ENCODE assay signal across 8 mouse cellular contexts in genomic region chr7:89632342-89633251, GRCm38 (mm10). TPM values are rescaled to one million over a fixed set of nuclear protein-coding genes. Genes with fewer than 3 reads are reported as not detected.
A peak's percentile ranks its signal among the peaks of the same experiment; 100 is the strongest.
DNase-seq lines count a peak whose midpoint lies in the region; ATAC-seq and TF ChIP-seq lines count a peak whose summit lies in the region.

Me3 (plus strand) TSS chr7:89632392.

- H3K27me3 ChIP-seq in heart, embryonic 11.5 days (ENCODE audit: control insufficient read depth, insufficient read depth, low read length): no peaks in the 10 kb centered on the region
- peaks cover 3% of the 10 kb centered on the region; the same call in 1 of the 2 replicates for H3K27me3 ChIP-seq in kidney, embryonic 15.5 days
- H3K27me3 ChIP-seq in limb, embryonic 14.5 days (ENCODE audit: control insufficient read depth, insufficient read depth, low read length): 0 out of 2 replicates have a peak, but pooled peaks cover 5% of the 10 kb centered on the region
- no peaks in the 10 kb centered on the region; the same call in 1 of the 2 replicates for H3K27me3 ChIP-seq in midbrain, embryonic 16.5 days (ENCODE audit: control insufficient read depth, insufficient read depth, low read depth, low read length)

- no peaks in the 10 kb centered on the region for H3K4me1 ChIP-seq in bone marrow, adult 2 months (ENCODE audit: control insufficient read depth, insufficient read depth, low read length)
- no peaks in the 10 kb centered on the region for H3K4me1 ChIP-seq in heart, embryonic 11.5 days (ENCODE audit: control insufficient read depth, insufficient read depth, low read length)
- peaks cover 11% of the 10 kb centered on the region for H3K4me1 ChIP-seq in kidney, embryonic 15.5 days
- peaks cover 10% of the 10 kb centered on the region for H3K4me1 ChIP-seq in limb, embryonic 14.5 days (ENCODE audit: control insufficient read depth, insufficient read depth, low read length)
- H3K4me1 ChIP-seq in midbrain, embryonic 16.5 days (ENCODE audit: control insufficient read depth, insufficient read depth, low read length): peaks cover 4% of the 10 kb centered on the region; the same call in 1 of the 2 replicates

- ATAC-seq in heart, embryonic 11.5 days (replicated peaks; ENCODE audit: insufficient number of reproducible peaks, low FRiP score, low TSS enrichment): peak; percentile 67
- ATAC-seq in kidney, embryonic 15.5 days (replicated peaks; ENCODE audit: low FRiP score): peak; percentile 86
- peak; percentile 50 for ATAC-seq in limb, embryonic 14.5 days (ENCODE audit: low FRiP score, low read depth)
- ATAC-seq in midbrain, embryonic 16.5 days: peak; percentile 88

- no peak within 1 kb of the TSS for H3K27ac ChIP-seq in bone marrow, adult 2 months (ENCODE audit: control insufficient read depth, insufficient read depth, low read depth, low read length, poor library complexity)
- no peak within 1 kb of the TSS for H3K27ac ChIP-seq in heart, embryonic 11.5 days (ENCODE audit: low read depth, low read length)
- peak within 1 kb of the TSS; percentile 52 for H3K27ac ChIP-seq in kidney, embryonic 15.5 days
- H3K27ac ChIP-seq in limb, embryonic 14.5 days (replicated peaks; ENCODE audit: low read depth, low read length): no peak within 1 kb of the TSS
- peak within 1 kb of the TSS; percentile 58 for H3K27ac ChIP-seq in midbrain, embryonic 16.5 days (ENCODE audit: low read length)

- peak within 1 kb of the TSS; percentile 98 for H3K4me2 ChIP-seq in heart, embryonic 11.5 days
- peak within 1 kb of the TSS; percentile 91 for H3K4me2 ChIP-seq in kidney, embryonic 15.5 days
- peak within 1 kb of the TSS; percentile 100 for H3K4me2 ChIP-seq in limb, embryonic 14.5 days (replicated peaks; ENCODE audit: low read depth, low read length, severe bottlenecking)
- peak within 1 kb of the TSS; percentile 97 for H3K4me2 ChIP-seq in midbrain, embryonic 16.5 days (ENCODE audit: low read length)

- 0 out of 2 replicates have a peak, but pooled peaks have one; percentile 7 for TF ChIP-seq POLR2A in bone marrow, adult 2 months (IDR thresholded peaks at IDR 0.05; ENCODE audit: borderline replicate concordance, control insufficient read depth, low read depth, low read length)
- TF ChIP-seq POLR2A in limb, embryonic 14.5 days (IDR thresholded peaks at IDR 0.05; ENCODE audit: borderline replicate concordance, extremely low read depth, insufficient read depth, insufficient read length): no peak

- H3K4me3 ChIP-seq in bone marrow, adult 2 months (replicated peaks; ENCODE audit: control insufficient read depth, low read depth, low read length): peak within 1 kb of the TSS; percentile 18
- peak within 1 kb of the TSS; percentile 68 for H3K4me3 ChIP-seq in heart, embryonic 11.5 days (ENCODE audit: low read depth, low read length)
- peak within 1 kb of the TSS; percentile 55 for H3K4me3 ChIP-seq in kidney, embryonic 15.5 days (replicated peaks)
- peak within 1 kb of the TSS; percentile 57 for H3K4me3 ChIP-seq in limb, embryonic 14.5 days (replicated peaks; ENCODE audit: low read length)
- peak within 1 kb of the TSS; percentile 75 for H3K4me3 ChIP-seq in midbrain, embryonic 16.5 days (ENCODE audit: low read depth, low read length)

- peak within 1 kb of the TSS; percentile 80 for H3K9ac ChIP-seq in heart, embryonic 11.5 days (ENCODE audit: low read depth, low read length)
- H3K9ac ChIP-seq in kidney, embryonic 15.5 days: peak within 1 kb of the TSS; percentile 51
- H3K9ac ChIP-seq in limb, embryonic 14.5 days (ENCODE audit: low read depth, low read length, severe bottlenecking): peak within 1 kb of the TSS; percentile 70
- H3K9ac ChIP-seq in midbrain, embryonic 16.5 days (ENCODE audit: low read depth, low read length): peak within 1 kb of the TSS; percentile 91

- H3K36me3 ChIP-seq in heart, embryonic 11.5 days (ENCODE audit: control insufficient read depth, insufficient read depth, low read length): no peaks in the 10 kb centered on the region
- H3K36me3 ChIP-seq in kidney, embryonic 15.5 days: no peaks in the 10 kb centered on the region
- no peaks in the 10 kb centered on the region for H3K36me3 ChIP-seq in limb, embryonic 14.5 days (ENCODE audit: control insufficient read depth, insufficient read depth, low read length)
- H3K36me3 ChIP-seq in midbrain, embryonic 16.5 days (ENCODE audit: control insufficient read depth, insufficient read depth, low read length): no peaks in the 10 kb centered on the region

- WGBS in bone marrow, adult 2 months: 7% methylated on average over 49 of the region's 49 CpGs
- WGBS in heart, embryonic 11.5 days (ENCODE audit: insufficient replicate concordance): 6% methylated on average over 49 of the region's 49 CpGs
- WGBS in kidney, embryonic 15.5 days: 4% methylated on average over 49 of the region's 49 CpGs
- WGBS in limb, embryonic 14.5 days: 5% methylated on average over 47 of the region's 49 CpGs
- 5% methylated on average over 49 of the region's 49 CpGs for WGBS in midbrain, embryonic 16.5 days

- TF ChIP-seq CTCF in bone marrow, adult 2 months (IDR thresholded peaks at IDR 0.05; ENCODE audit: control insufficient read depth, insufficient read depth, low read length): no peak

- DNase-seq in 3T3-L1 (ENCODE audit: low read depth, low spot score): peak; percentile 58
- DNase-seq in fibroblast of lung, adult 2 months (ENCODE audit: low read depth): peak; percentile 62
- peak; percentile 49 for DNase-seq in limb, embryonic 14.5 days (ENCODE audit: low spot score)
- peak; percentile 53 for DNase-seq in urinary bladder, adult 2 months (ENCODE audit: low spot score)

- H3K9me3 ChIP-seq in heart, embryonic 11.5 days (replicated peaks; ENCODE audit: control insufficient read depth, low read length): no peaks in the 10 kb centered on the region
- no peaks in the 10 kb centered on the region for H3K9me3 ChIP-seq in kidney, embryonic 15.5 days (replicated peaks)
- H3K9me3 ChIP-seq in limb, embryonic 14.5 days (ENCODE audit: control insufficient read depth, low read length): no peaks in the 10 kb centered on the region
- H3K9me3 ChIP-seq in midbrain, embryonic 16.5 days (replicated peaks; ENCODE audit: control insufficient read depth, low read length, poor library complexity, severe bottlenecking): no peaks in the 10 kb centered on the region

RNA-seq across cellular contexts. Expression of gene Me3, which starts in this region (rescaled TPM):
- not detected in 2 replicates for polyA plus RNA-seq in bone marrow, adult 2 months (2011; ENCODE audit: insufficient read depth, insufficient read length, low replicate concordance, missing spikeins)
- 2.6 and 3.3 TPM in 2 replicates for polyA plus RNA-seq in heart, embryonic 11.5 days (2014; fragmentation: Nextera tagmentation; extraction: Ambion mirVana)
- 11.4 and 12.1 TPM in 2 replicates for polyA plus RNA-seq in kidney, embryonic 15.5 days (2015; fragmentation: Nextera tagmentation; extraction: Ambion mirVana)
- 1.1 and 1.3 TPM in 2 replicates for polyA plus RNA-seq in limb, embryonic 14.5 days (2012; rRNA removed)
- polyA plus RNA-seq in limb, embryonic 14.5 days (2014; fragmentation: Nextera tagmentation; extraction: Ambion mirVana): 1.3 and 2.1 TPM in 2 replicates
- polyA plus RNA-seq in midbrain, embryonic 16.5 days (2015; fragmentation: Nextera tagmentation; extraction: Ambion mirVana): 10.1 and 13.8 TPM in 2 replicates
- polyA plus RNA-seq in urinary bladder, adult 2 months (2012; rRNA removed): 12.6 and 15.2 TPM in 2 replicates

Comparison
In these comparisons a context has a peak if more than half of its experiments do, and no peak if none do; other contexts are left out.
1. H3K27ac ChIP-seq: peak in kidney, embryonic 15.5 days (single experiment) and midbrain, embryonic 16.5 days (single experiment); none in bone marrow, adult 2 months (single experiment), heart, embryonic 11.5 days (single experiment) and limb, embryonic 14.5 days (single experiment).
2. H3K4me3 ChIP-seq: peak in every context shown above with its lines; median percentile 75 in midbrain, embryonic 16.5 days; 68 in heart, embryonic 11.5 days; 57 in limb, embryonic 14.5 days; 55 in kidney, embryonic 15.5 days; 18 in bone marrow, adult 2 months.
3. Peak in every context shown above with its lines, with median percentiles within 50 percentile points of each other: DNase-seq, ATAC-seq, H3K4me2 ChIP-seq and H3K9ac ChIP-seq.